Mouse (Mus musculus) forebrain, embryonic 14.5 days (tissue): ENCODE data around the gene Pramel1. TPM values are rescaled to one million over a fixed set of nuclear protein-coding genes. Genes with fewer than 3 reads are reported as not detected.
"Not testable (repeated sequence)": the region's sequence is repeated elsewhere in the genome, so short reads cannot be mapped to it uniquely, and the experiment has no call there.

Experiments used
- ATAC-seq: fragments of 200-750 bp; cut with Nextera tagmentation; 2 replicates; pipeline ENCODE4 v1.8.0; 2017; ENCODE audit warnings: mild to moderate bottlenecking, moderate library complexity
- DNase-seq: peaks from one replicate; pipeline ENCODE4 v3.0.0-alpha.2; 2015; ENCODE audit warnings: low spot score
- H3K27ac ChIP-seq: fragments of 300-500 bp; sonication (generic); 2 replicates; pipeline ENCODE4 v1.5.1; 2014; ENCODE audit warnings: low read depth, mild to moderate bottlenecking, control low read depth, low read length, moderate library complexity
- H3K27me3 ChIP-seq: fragments of 300-500 bp; sonication (generic); replicated peaks from 2 replicates; pipeline ENCODE4 v1.6.1; 2014; ENCODE audit warnings: low read length, control low read depth, mixed read lengths; ENCODE audit not compliant: control insufficient read depth, insufficient read depth
- H3K36me3 ChIP-seq: fragments of 300-500 bp; sonication (generic); 2 replicates; pipeline ENCODE4 v1.6.1; 2014; ENCODE audit warnings: low read length, control low read depth; ENCODE audit not compliant: control insufficient read depth, insufficient read depth
- H3K4me1 ChIP-seq: fragments of 300-500 bp; sonication (generic); 2 replicates; pipeline ENCODE4 v1.6.1; 2014; ENCODE audit warnings: antibody characterized with exemption, low read length, control low read depth; ENCODE audit not compliant: control insufficient read depth, insufficient read depth
- H3K4me2 ChIP-seq: fragments of 300-500 bp; sonication (generic); 2 replicates; pipeline ENCODE4 v1.6.1; 2014; ENCODE audit warnings: mild to moderate bottlenecking, control low read depth, low read length
- H3K4me3 ChIP-seq: fragments of 300-500 bp; sonication (generic); 2 replicates; pipeline ENCODE4 v1.5.1; 2014; ENCODE audit warnings: low read depth, low read length, control low read depth
- H3K9ac ChIP-seq: fragments of 300-500 bp; sonication (generic); 2 replicates; pipeline ENCODE4 v1.6.1; 2014; ENCODE audit warnings: mild to moderate bottlenecking, low read length, control low read depth, moderate library complexity
- H3K9me3 ChIP-seq: fragments of 300-500 bp; sonication (generic); replicated peaks from 2 replicates; pipeline ENCODE4 v1.6.1; 2016; ENCODE audit warnings: low read length, control low read depth, mixed read lengths; ENCODE audit not compliant: control insufficient read depth
- WGBS: fragments of 180-500 bp; shearing (Covaris S2); extraction: QIAGEN DNeasy Blood & Tissue Kit; methylation state at CpG from one replicate; pipeline ENCODE4 v1.1.7; 2014; 5-methylcytosine and 5-hydroxymethylcytosine counted together
- polyA plus RNA-seq: library from polyadenylated mRNA; unstranded; fragments of >200 nt; fragmentation: Nextera tagmentation; extraction: Ambion mirVana; gene quantifications from 2 replicates; pipeline ENCODE4 v1.2.1, GENCODE M21; 2014

Pramel1 gene
- not detected in 2 replicates for polyA plus RNA-seq

GRCm38 (mm10) chr4:143394181-143394580, at the start of gene Pramel1:
Pramel1 (plus strand) TSS chr4:143394428.
- H3K4me2 ChIP-seq, result no peak within 1 kb of the TSS
- ATAC-seq (no peak), DNase-seq (no peak)
- no peaks in the 10 kb centered on the region for H3K9me3 ChIP-seq
- H3K4me1 ChIP-seq, result no peaks in the 10 kb centered on the region
- H3K27ac ChIP-seq, result no peak within 1 kb of the TSS
- no peak within 1 kb of the TSS for H3K4me3 ChIP-seq
- H3K27me3 ChIP-seq, result no peaks in the 10 kb centered on the region
- no peaks in the 10 kb centered on the region for H3K36me3 ChIP-seq
- H3K9ac ChIP-seq, result no peak within 1 kb of the TSS
- WGBS, result 83% methylated on average over 26 of the region's 26 CpGs

- not testable (repeated sequence) for H3K36me3 ChIP-seq, H3K27ac ChIP-seq, H3K9me3 ChIP-seq, DNase-seq, H3K4me1 ChIP-seq, ATAC-seq, H3K9ac ChIP-seq, H3K4me2 ChIP-seq, H3K4me3 ChIP-seq
- H3K27me3 ChIP-seq, result peaks cover 21% of the 10 kb centered on the region
- 94% methylated on average over 5 of the region's 5 CpGs for WGBS
Observed at GRCm38 (mm10) chr4:143345491-143345890, 48.7 kb upstream of the Pramel1 start.

- H3K36me3 ChIP-seq, result no peaks in the 10 kb centered on the region
- H3K4me3 ChIP-seq, result no peak overlapping the region
- H3K9me3 ChIP-seq, result no peaks in the 10 kb centered on the region
- H3K4me1 ChIP-seq, result peaks cover 4% of the 10 kb centered on the region
- H3K9ac ChIP-seq, result no peak overlapping the region
- H3K27ac ChIP-seq, result no peak overlapping the region
- 27% methylated on average over 5 of the region's 5 CpGs for WGBS
- DNase-seq, result no peak
- H3K27me3 ChIP-seq, result peaks cover 37% of the 10 kb centered on the region
- no peak overlapping the region for H3K4me2 ChIP-seq
- ATAC-seq, result no peak
Observed at GRCm38 (mm10) chr4:143348678-143349077, 45.5 kb upstream of the Pramel1 start.

- Histone ChIP-seq H3K9me3 (no peaks in the 10 kb centered on the region), H3K27ac (no peak within 1 kb of the TSS), H3K27me3 (peaks cover 37% of the 10 kb centered on the region), H3K36me3 (no peaks in the 10 kb centered on the region), H3K9ac (peak within 1 kb of the TSS; percentile 58), H3K4me3 (peak within 1 kb of the TSS; percentile 41), H3K4me1 (peaks cover 4% of the 10 kb centered on the region), H3K4me2 (peak within 1 kb of the TSS; percentile 90)
- WGBS, result under 1% methylated on average over 19 of the region's 19 CpGs
- ATAC-seq (peak; percentile 57; the same call in 1 of the 2 replicates), DNase-seq (peak; percentile 53)
Observed at GRCm38 (mm10) chr4:143349484-143349906, 44.7 kb upstream of the Pramel1 start, which contains the start of gene Lrrc38. Lrrc38 (plus strand) TSS chr4:143349757.

- 2% methylated on average over 69 of the region's 72 CpGs for WGBS
- peak overlapping the region; percentile 41 for H3K4me3 ChIP-seq
- peak overlapping the region; percentile 90 for H3K4me2 ChIP-seq
- no peak overlapping the region for H3K27ac ChIP-seq
- no peak for DNase-seq
- H3K27me3 ChIP-seq, result peaks cover 37% of the 10 kb centered on the region
- H3K9ac ChIP-seq, result peak overlapping the region; percentile 58
- peaks cover 4% of the 10 kb centered on the region for H3K4me1 ChIP-seq
- no peaks in the 10 kb centered on the region for H3K36me3 ChIP-seq
- no peaks in the 10 kb centered on the region for H3K9me3 ChIP-seq
- peak; percentile 40; the same call in 1 of the 2 replicates for ATAC-seq
Observed at GRCm38 (mm10) chr4:143350047-143351015, 43.9 kb upstream of the Pramel1 start.

- peaks cover 4% of the 10 kb centered on the region for H3K4me1 ChIP-seq
- H3K4me3 ChIP-seq, result no peak overlapping the region
- no peaks in the 10 kb centered on the region for H3K36me3 ChIP-seq
- peaks cover 36% of the 10 kb centered on the region for H3K27me3 ChIP-seq
- no peak for DNase-seq
- H3K9ac ChIP-seq, result no peak overlapping the region
- no peak overlapping the region for H3K27ac ChIP-seq
- H3K9me3 ChIP-seq, result no peaks in the 10 kb centered on the region
- no peak overlapping the region for H3K4me2 ChIP-seq
- ATAC-seq, result no peak
- WGBS, result 67% methylated on average over 4 of the region's 4 CpGs
Observed at GRCm38 (mm10) chr4:143352301-143352700, 41.9 kb upstream of the Pramel1 start.

- Histone ChIP-seq H3K4me2 (no peak overlapping the region), H3K36me3 (no peaks in the 10 kb centered on the region), H3K27me3 (no peaks in the 10 kb centered on the region), H3K9me3 (no peaks in the 10 kb centered on the region), H3K27ac (no peak overlapping the region), H3K4me1 (no peaks in the 10 kb centered on the region), H3K4me3 (no peak overlapping the region), H3K9ac (no peak overlapping the region)
- ATAC-seq, result no peak
- DNase-seq, result no peak
- 74% methylated on average over 10 of the region's 10 CpGs for WGBS
Observed at GRCm38 (mm10) chr4:143361520-143361919, 32.7 kb upstream of the Pramel1 start.

- no peaks in the 10 kb centered on the region for H3K27me3 ChIP-seq
- H3K4me3 ChIP-seq, result no peak overlapping the region
- DNase-seq (peak; percentile 8), ATAC-seq (no peak)
- H3K9ac ChIP-seq, result no peak overlapping the region
- H3K4me2 ChIP-seq, result no peak overlapping the region
- H3K4me1 ChIP-seq, result no peaks in the 10 kb centered on the region
- no peaks in the 10 kb centered on the region for H3K36me3 ChIP-seq
- no peak overlapping the region for H3K27ac ChIP-seq
- 20% methylated on average over 15 of the region's 15 CpGs for WGBS
- H3K9me3 ChIP-seq, result no peaks in the 10 kb centered on the region
Observed at GRCm38 (mm10) chr4:143366415-143367041, 27.7 kb upstream of the Pramel1 start.
